Mouse (Mus musculus): ENCODE measurements around the gene Eif4e. TPM values are rescaled to one million over a fixed set of nuclear protein-coding genes. Genes with fewer than 3 reads are reported as not detected.

The Eif4e gene
- polyA plus RNA-seq, 1 experiment from 2014 or later, result 347 TPM

- ChIA-PET CTCF (interaction anchor here (1.6 to 1.7 kb wide), 2 partner anchors 15 to 343 kb away, joined by 3 to 4 read pairs; no protein-coding TSS in a partner anchor), POLR2A (no interaction called here)
- in situ Hi-C loops (cut with MboI; ENCODE audit: low pct_unique_long_range_greater_than_20kb), result no loop called here
- no peak for ATAC-seq
- no peaks in the 10 kb centered on the region for H3K27me3 ChIP-seq
- no peak for TF ChIP-seq CTCF (IDR thresholded peaks at IDR 0.05)
- DNase-seq (ENCODE audit: low read depth, low spot score), result no peak
Measured at GRCm38 (mm10) chr3:138560242-138560641, 34.3 kb downstream of the Eif4e start.

DNA sequence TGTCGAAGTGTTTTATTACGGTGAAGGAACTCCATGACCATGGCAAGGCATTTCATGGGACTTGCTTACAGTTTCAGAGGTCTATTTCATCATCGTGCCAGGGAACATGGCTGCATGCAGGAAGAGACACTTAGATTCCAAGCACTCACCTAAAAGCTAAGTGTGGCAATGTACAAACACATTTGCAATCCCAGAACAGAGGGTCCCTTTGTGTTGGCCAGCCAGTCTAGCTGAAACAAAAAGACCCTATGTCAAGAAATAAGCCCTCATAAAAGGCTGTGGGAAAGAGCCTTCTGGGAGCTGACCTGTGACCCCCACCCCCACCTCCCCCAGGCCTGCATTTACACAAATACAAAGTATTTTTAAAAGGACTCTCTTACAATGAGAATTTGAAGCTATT lies 34.9 kb downstream of the Eif4e start:
- in situ Hi-C loops (cut with MboI; ENCODE audit: low pct_unique_long_range_greater_than_20kb), result no loop called here
- no peak for TF ChIP-seq CTCF (IDR thresholded peaks at IDR 0.05)
- ChIA-PET POLR2A (interaction anchor here (0.7 kb wide), 1 partner anchor 610 kb away, joined by 7 read pairs; no protein-coding TSS in a partner anchor), CTCF (interaction anchor here (1.0 to 1.5 kb wide), 3 partner anchors 9 to 108 kb away, joined by 3 read pairs; no protein-coding TSS in a partner anchor)
- no peaks in the 10 kb centered on the region for H3K27me3 ChIP-seq
- ATAC-seq (no peak), DNase-seq (ENCODE audit: low read depth, low spot score) (no peak)

DNA sequence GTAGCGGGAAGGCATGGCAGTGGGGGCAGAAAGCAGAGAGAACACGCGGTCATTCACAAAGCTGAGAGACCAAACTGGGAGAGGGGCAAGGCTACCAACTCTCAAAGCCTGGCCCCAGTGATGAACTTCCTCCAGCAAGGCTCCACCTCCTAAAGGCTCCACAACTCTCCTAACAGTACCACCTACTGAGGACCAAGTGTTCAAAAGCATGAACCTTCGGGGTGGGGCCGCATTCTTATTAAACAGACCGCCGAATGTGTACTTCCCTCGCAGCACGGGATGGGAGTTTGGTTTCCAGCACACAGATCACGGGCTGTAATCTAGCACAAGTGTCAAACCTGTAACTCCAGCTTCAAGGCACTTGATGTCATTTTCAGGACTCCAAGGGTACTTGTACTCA lies 52.9 kb downstream of the Eif4e start:
- ChIA-PET POLR2A (no interaction called here), CTCF (no interaction called here)
- DNase-seq (ENCODE audit: low read depth, low spot score) (no peak), ATAC-seq (no peak)
- no peak for TF ChIP-seq CTCF (IDR thresholded peaks at IDR 0.05)
- in situ Hi-C loops (cut with MboI; ENCODE audit: low pct_unique_long_range_greater_than_20kb), result no loop called here
- H3K27me3 ChIP-seq, result no peaks in the 10 kb centered on the region

DNA sequence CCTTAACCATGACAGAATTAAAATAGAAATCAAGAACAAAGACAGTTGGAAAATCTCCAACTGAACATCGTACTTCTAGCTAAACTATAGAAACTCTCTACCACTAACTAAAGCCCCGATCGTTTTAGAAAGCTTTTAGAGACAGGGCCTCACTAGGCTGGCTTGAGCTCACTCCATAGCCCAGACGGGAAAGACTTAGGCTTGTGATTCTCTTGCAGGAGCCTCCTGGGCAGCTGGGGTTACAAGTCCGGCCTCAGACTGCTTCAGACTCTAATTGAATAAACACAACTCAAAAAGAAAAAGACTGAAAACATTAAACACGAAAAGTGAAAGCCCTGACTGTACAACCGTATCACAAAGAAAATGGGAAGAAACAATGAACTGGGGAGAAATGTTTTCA lies 60.2 kb downstream of the Eif4e start:
- CTCF ChIA-PET, result no interaction called here
- no peak for DNase-seq (ENCODE audit: low read depth, low spot score)

GRCm38 (mm10) chr3:138587137-138587536 lies 61.2 kb downstream of the Eif4e start:
- CTCF ChIA-PET, result no interaction called here
- DNase-seq (ENCODE audit: low read depth, low spot score), result no peak
- POLR2A ChIA-PET, result interaction anchor here (0.7 kb wide), 1 partner anchor 44 kb away, joined by 3 read pairs; no protein-coding TSS in a partner anchor
- no peak for ATAC-seq
- TF ChIP-seq CTCF (IDR thresholded peaks at IDR 0.05), result no peak
- in situ Hi-C loops (cut with MboI; ENCODE audit: low pct_unique_long_range_greater_than_20kb), result no loop called here
- H3K27me3 ChIP-seq, result no peaks in the 10 kb centered on the region

More for the DNA sequence above, 60.2 kb downstream of the Eif4e start:
- no peaks in the 10 kb centered on the region for H3K27me3 ChIP-seq
- no peak for TF ChIP-seq CTCF (IDR thresholded peaks at IDR 0.05)
- POLR2A ChIA-PET, result no interaction called here
- ATAC-seq, result no peak
- in situ Hi-C loops (cut with MboI; ENCODE audit: low pct_unique_long_range_greater_than_20kb), result no loop called here

DNA sequence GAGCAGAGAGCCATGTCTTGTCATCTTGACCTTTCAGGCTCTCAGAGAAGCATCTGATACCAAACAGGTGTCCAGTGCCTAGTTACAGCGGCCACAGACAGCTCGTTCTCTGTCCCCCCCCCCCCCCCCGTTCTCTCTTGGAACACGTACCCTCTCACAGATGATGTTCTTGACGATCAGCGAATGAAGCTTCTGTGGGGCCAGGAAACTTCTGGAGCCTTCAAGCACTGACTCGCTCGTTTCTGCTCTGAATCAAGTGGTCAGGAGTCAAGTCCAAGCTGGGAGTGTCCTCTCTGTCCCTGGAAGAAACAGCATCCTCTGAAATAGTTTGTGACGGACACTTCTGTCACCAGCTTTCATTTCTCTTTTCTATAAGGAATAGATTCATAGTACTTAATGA lies 62.0 kb downstream of the Eif4e start:
- ChIA-PET POLR2A (no interaction called here), CTCF (no interaction called here)
- H3K27me3 ChIP-seq, result no peaks in the 10 kb centered on the region
- in situ Hi-C loops (cut with MboI; ENCODE audit: low pct_unique_long_range_greater_than_20kb), result no loop called here
- TF ChIP-seq CTCF (IDR thresholded peaks at IDR 0.05), result no peak
- ATAC-seq (no peak), DNase-seq (ENCODE audit: low read depth, low spot score) (no peak)

DNA sequence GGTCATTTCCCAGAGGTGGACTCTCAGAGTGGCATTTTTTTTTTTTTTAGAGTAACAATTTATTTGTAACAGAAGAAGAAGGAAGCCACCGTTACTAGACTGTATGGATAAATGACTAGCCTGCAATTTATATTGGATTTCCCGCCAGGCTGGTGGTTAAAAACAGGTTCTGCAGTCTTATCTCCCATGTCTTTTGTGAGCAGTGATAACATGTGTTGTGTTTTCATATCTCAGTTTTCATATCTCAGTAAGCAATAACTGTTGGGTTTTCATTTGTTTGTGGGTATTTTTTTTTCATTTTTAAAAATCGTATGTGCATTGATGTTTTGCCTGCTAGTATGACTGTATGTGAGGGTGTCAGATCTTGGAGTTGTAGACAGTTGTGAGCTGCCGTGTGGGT lies 65.0 kb downstream of the Eif4e start:
- no peak for ATAC-seq
- no peaks in the 10 kb centered on the region for H3K27me3 ChIP-seq
- in situ Hi-C loops (cut with MboI; ENCODE audit: low pct_unique_long_range_greater_than_20kb), result no loop called here
- POLR2A ChIA-PET, result interaction anchor here (1.0 kb wide), 1 partner anchor 9 kb away, joined by 4 read pairs; no protein-coding TSS in a partner anchor
- CTCF ChIA-PET, result interaction anchor here (0.9 kb wide), 1 partner anchor 18 kb away, joined by 4 read pairs; no protein-coding TSS in a partner anchor
- no peak for DNase-seq (ENCODE audit: low read depth, low spot score)
- no peak for TF ChIP-seq CTCF (IDR thresholded peaks at IDR 0.05)

GRCm38 (mm10) chr3:138591806-138592365 lies 65.9 kb downstream of the Eif4e start:
- CTCF ChIA-PET, result interaction anchor here (0.9 kb wide), 1 partner anchor 18 kb away, joined by 4 read pairs; no protein-coding TSS in a partner anchor
- POLR2A ChIA-PET, result no interaction called here
- no peaks in the 10 kb centered on the region for H3K27me3 ChIP-seq
- no peak for TF ChIP-seq CTCF (IDR thresholded peaks at IDR 0.05)
- DNase-seq (ENCODE audit: low read depth, low spot score) (no peak), ATAC-seq (no peak)
- in situ Hi-C loops (cut with MboI; ENCODE audit: low pct_unique_long_range_greater_than_20kb), result no loop called here

- ChIA-PET POLR2A (interaction anchor here (0.6 kb wide), 1 partner anchor 24 kb away, joined by 4 read pairs; no protein-coding TSS in a partner anchor), CTCF (interaction anchor here (1.0 kb wide), 1 partner anchor 9 kb away, joined by 3 read pairs; no protein-coding TSS in a partner anchor)
- no peaks in the 10 kb centered on the region for H3K27me3 ChIP-seq
- ATAC-seq (no peak), DNase-seq (ENCODE audit: low read depth, low spot score) (no peak)
- in situ Hi-C loops (cut with MboI; ENCODE audit: low pct_unique_long_range_greater_than_20kb), result no loop called here
- TF ChIP-seq CTCF (IDR thresholded peaks at IDR 0.05), result no peak
Measured at GRCm38 (mm10) chr3:138593131-138593530, 67.2 kb downstream of the Eif4e start.

GRCm38 (mm10) chr3:138593911-138594310 lies 67.9 kb downstream of the Eif4e start:
- H3K27me3 ChIP-seq, result no peaks in the 10 kb centered on the region
- POLR2A ChIA-PET, result interaction anchor here (0.5 kb wide), 1 partner anchor 133 kb away, joined by 3 read pairs; no protein-coding TSS in a partner anchor
- CTCF ChIA-PET, result interaction anchor here (1.0 kb wide), 2 partner anchors 10 to 24 kb away, joined by 3 to 4 read pairs; no protein-coding TSS in a partner anchor
- DNase-seq (ENCODE audit: low read depth, low spot score) (no peak), ATAC-seq (no peak)
- in situ Hi-C loops (cut with MboI; ENCODE audit: low pct_unique_long_range_greater_than_20kb), result no loop called here
- no peak for TF ChIP-seq CTCF (IDR thresholded peaks at IDR 0.05)

DNA sequence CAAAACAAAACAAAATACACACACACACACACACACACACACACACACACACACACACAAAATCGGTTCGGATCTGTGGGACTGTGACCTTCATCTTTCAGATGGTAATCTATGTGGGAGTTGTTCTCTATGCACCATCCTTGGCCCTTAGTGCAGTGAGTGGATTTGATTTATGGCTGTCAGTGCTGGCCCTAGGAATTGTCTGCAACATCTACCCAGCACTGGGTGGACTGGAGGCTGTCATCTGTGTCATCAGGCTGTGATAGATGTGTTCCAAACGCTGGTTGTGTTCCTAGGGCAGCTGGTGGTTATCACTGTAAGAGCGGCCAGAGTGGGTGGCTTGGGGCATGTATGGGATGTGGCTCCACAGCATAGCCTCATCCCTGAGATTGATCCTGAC lies 75.1 kb downstream of the Eif4e start:
- DNase-seq (ENCODE audit: low read depth, low spot score) (no peak), ATAC-seq (no peak)
- CTCF ChIA-PET, result no interaction called here
- in situ Hi-C loops (cut with MboI; ENCODE audit: low pct_unique_long_range_greater_than_20kb), result no loop called here
- POLR2A ChIA-PET, result no interaction called here
- no peak for TF ChIP-seq CTCF (IDR thresholded peaks at IDR 0.05)
- H3K27me3 ChIP-seq, result no peaks in the 10 kb centered on the region

Measured in Patski (cell line).